Mouse (Mus musculus): ENCODE results near the gene Vopp1. TPM values are rescaled to one million over a fixed set of nuclear protein-coding genes. Genes with fewer than 3 reads are reported as not detected.

The Vopp1 gene
- polyA plus RNA-seq, 1 experiment from 2014 or later, result 11.9 TPM

DNA sequence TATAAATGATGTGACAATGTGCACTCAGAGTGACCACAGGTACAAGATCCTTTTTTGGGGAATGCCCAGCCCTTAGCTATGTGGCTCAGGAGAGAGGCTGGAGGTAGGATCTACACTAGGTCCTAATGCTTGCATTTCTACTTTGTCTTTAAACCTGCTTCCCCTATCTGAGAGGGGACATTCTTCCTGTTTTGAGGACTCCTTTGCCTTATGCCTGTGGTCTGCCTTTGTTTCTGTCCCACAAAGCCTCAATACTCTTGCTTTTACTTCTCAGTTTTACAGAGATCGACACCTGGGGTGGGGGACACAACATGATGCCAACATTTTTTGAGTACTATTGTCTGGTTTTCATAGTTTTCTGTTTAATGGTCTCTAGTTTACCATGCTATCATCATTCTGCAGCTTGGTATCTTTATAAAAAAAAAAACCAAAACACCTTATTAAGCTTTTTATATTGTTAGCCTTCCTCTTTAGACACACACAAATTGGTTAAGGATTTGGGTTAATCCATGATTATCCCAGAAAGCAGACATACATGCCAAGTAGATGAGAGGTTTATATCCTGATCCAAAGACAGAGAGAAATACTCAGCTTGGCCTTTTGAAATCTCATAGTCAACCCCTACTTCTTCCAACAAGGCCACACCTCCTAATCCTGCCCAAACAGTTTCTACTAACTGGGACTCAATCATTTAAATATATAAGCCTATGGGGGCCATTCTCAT is 54.3 kb downstream of the Vopp1 start:
- ATAC-seq, result no peak
- H3K36me3 ChIP-seq (ENCODE audit: control insufficient read depth, insufficient read depth), result no peaks in the 10 kb centered on the region; the same call in 1 of the 2 replicates
- 93% methylated on average over 1 of the region's 1 CpGs for WGBS
- no peak overlapping the region for H3K4me2 ChIP-seq (replicated peaks; ENCODE audit: low read depth)
- H3K9me3 ChIP-seq (ENCODE audit: control insufficient read depth), result no peaks in the 10 kb centered on the region
- no peak for TF ChIP-seq CTCF (IDR thresholded peaks at IDR 0.05; ENCODE audit: low read depth)
- H3K27ac ChIP-seq (ENCODE audit: low read depth, low read length), result no peak overlapping the region
- H3K9ac ChIP-seq (ENCODE audit: low read depth, low read length), result no peak overlapping the region
- no peaks in the 10 kb centered on the region; the same call in 1 of the 2 replicates for H3K4me1 ChIP-seq (replicated peaks; ENCODE audit: control insufficient read depth, insufficient read depth, low read length)
- H3K27me3 ChIP-seq (replicated peaks; ENCODE audit: control insufficient read depth, insufficient read depth, low read length), result no peaks in the 10 kb centered on the region
- H3K4me3 ChIP-seq (ENCODE audit: low read depth, low read length), result no peak overlapping the region

DNA sequence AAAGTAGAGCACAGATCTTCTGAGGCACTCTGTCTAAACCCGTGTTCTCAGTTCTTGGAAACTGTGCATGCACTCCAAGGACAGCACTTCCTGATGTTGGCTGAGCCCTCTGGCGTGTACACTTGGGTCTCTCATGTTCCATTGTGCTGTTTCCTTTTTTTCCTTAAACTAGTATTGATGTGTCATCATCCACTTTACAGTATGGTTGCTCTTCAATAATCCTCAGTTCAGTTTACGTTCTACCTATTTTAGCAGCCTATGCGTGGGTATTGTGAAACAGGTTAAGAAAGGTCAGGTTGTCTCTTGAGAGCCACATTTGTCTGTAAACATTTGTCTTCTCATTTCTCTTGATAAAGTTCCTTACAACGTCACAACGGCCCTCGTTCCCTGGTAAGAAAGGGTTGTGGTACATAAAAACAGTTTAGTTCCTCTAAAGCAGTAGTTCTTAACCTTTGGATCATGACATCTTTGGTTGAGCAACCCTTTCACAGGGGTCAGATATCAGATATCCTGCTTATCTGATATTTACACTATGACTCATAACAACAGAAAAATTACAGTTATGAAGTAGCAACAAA is 55.9 kb downstream of the Vopp1 start:
- 47% methylated on average over 7 of the region's 7 CpGs for WGBS
- peak; percentile 47; the same call in 1 of the 2 replicates for ATAC-seq
- Histone ChIP-seq H3K9me3 (ENCODE audit: control insufficient read depth) (no peaks in the 10 kb centered on the region), H3K27me3 (replicated peaks; ENCODE audit: control insufficient read depth, insufficient read depth, low read length) (no peaks in the 10 kb centered on the region), H3K27ac (ENCODE audit: low read depth, low read length) (peak overlapping the region; percentile 7; the same call in 1 of the 2 replicates), H3K4me1 (replicated peaks; ENCODE audit: control insufficient read depth, insufficient read depth, low read length) (no peaks in the 10 kb centered on the region; the same call in 1 of the 2 replicates), H3K36me3 (ENCODE audit: control insufficient read depth, insufficient read depth) (no peaks in the 10 kb centered on the region; the same call in 1 of the 2 replicates), H3K4me3 (ENCODE audit: low read depth, low read length) (no peak overlapping the region), H3K4me2 (replicated peaks; ENCODE audit: low read depth) (no peak overlapping the region), H3K9ac (ENCODE audit: low read depth, low read length) (no peak overlapping the region)
- TF ChIP-seq CTCF (IDR thresholded peaks at IDR 0.05; ENCODE audit: low read depth), result no peak

GRCm38 (mm10) chr6:57767112-57767868 is 57.7 kb downstream of the Vopp1 start:
- no peak overlapping the region for H3K9ac ChIP-seq (ENCODE audit: low read depth, low read length)
- no peak for ATAC-seq
- no peaks in the 10 kb centered on the region for H3K4me1 ChIP-seq (replicated peaks; ENCODE audit: control insufficient read depth, insufficient read depth, low read length)
- H3K36me3 ChIP-seq (ENCODE audit: control insufficient read depth, insufficient read depth), result no peaks in the 10 kb centered on the region
- no peak overlapping the region for H3K4me3 ChIP-seq (ENCODE audit: low read depth, low read length)
- no peaks in the 10 kb centered on the region for H3K27me3 ChIP-seq (replicated peaks; ENCODE audit: control insufficient read depth, insufficient read depth, low read length)
- 42% methylated on average over 8 of the region's 8 CpGs for WGBS
- no peaks in the 10 kb centered on the region for H3K9me3 ChIP-seq (ENCODE audit: control insufficient read depth)
- no peak overlapping the region for H3K27ac ChIP-seq (ENCODE audit: low read depth, low read length)
- no peak overlapping the region for H3K4me2 ChIP-seq (replicated peaks; ENCODE audit: low read depth)
- no peak for TF ChIP-seq CTCF (IDR thresholded peaks at IDR 0.05; ENCODE audit: low read depth)

DNA sequence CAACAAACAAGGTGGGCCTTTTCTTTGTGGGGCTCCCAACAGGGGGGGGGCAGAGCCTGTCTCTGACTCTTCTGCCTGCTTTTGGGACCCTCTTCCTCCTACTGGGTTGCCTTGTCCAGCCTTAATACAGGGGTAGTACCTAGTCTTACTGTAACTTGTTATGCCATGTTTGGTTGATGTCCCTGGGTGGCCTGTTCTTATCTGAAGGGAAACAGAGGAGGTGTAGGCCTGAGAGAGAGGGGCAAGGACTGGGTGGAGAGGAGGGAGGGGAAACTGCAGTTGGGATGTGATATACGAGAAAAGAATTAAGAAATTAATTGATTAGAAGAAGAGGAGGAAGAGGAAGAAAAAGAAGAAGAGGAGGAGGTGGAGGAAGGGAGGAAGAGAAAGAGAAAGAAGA is 58.7 kb downstream of the Vopp1 start:
- no peak overlapping the region for H3K27ac ChIP-seq (ENCODE audit: low read depth, low read length)
- TF ChIP-seq CTCF (IDR thresholded peaks at IDR 0.05; ENCODE audit: low read depth), result no peak
- ATAC-seq, result no peak
- H3K27me3 ChIP-seq (replicated peaks; ENCODE audit: control insufficient read depth, insufficient read depth, low read length), result no peaks in the 10 kb centered on the region
- 85% methylated on average over 1 of the region's 1 CpGs for WGBS
- H3K4me1 ChIP-seq (replicated peaks; ENCODE audit: control insufficient read depth, insufficient read depth, low read length), result no peaks in the 10 kb centered on the region
- no peaks in the 10 kb centered on the region for H3K9me3 ChIP-seq (ENCODE audit: control insufficient read depth)
- no peak overlapping the region for H3K4me2 ChIP-seq (replicated peaks; ENCODE audit: low read depth)
- H3K4me3 ChIP-seq (ENCODE audit: low read depth, low read length), result no peak overlapping the region
- no peak overlapping the region for H3K9ac ChIP-seq (ENCODE audit: low read depth, low read length)
- H3K36me3 ChIP-seq (ENCODE audit: control insufficient read depth, insufficient read depth), result no peaks in the 10 kb centered on the region

GRCm38 (mm10) chr6:57765095-57765878 is 59.7 kb downstream of the Vopp1 start:
- ATAC-seq, result no peak
- Histone ChIP-seq H3K9ac (ENCODE audit: low read depth, low read length) (no peak overlapping the region), H3K4me3 (ENCODE audit: low read depth, low read length) (no peak overlapping the region), H3K9me3 (ENCODE audit: control insufficient read depth) (no peaks in the 10 kb centered on the region), H3K27ac (ENCODE audit: low read depth, low read length) (no peak overlapping the region), H3K27me3 (replicated peaks; ENCODE audit: control insufficient read depth, insufficient read depth, low read length) (no peaks in the 10 kb centered on the region), H3K4me1 (replicated peaks; ENCODE audit: control insufficient read depth, insufficient read depth, low read length) (no peaks in the 10 kb centered on the region), H3K4me2 (replicated peaks; ENCODE audit: low read depth) (no peak overlapping the region), H3K36me3 (ENCODE audit: control insufficient read depth, insufficient read depth) (peaks cover 4% of the 10 kb centered on the region)
- WGBS, result 64% methylated on average over 3 of the region's 3 CpGs
- no peak for TF ChIP-seq CTCF (IDR thresholded peaks at IDR 0.05; ENCODE audit: low read depth)

DNA sequence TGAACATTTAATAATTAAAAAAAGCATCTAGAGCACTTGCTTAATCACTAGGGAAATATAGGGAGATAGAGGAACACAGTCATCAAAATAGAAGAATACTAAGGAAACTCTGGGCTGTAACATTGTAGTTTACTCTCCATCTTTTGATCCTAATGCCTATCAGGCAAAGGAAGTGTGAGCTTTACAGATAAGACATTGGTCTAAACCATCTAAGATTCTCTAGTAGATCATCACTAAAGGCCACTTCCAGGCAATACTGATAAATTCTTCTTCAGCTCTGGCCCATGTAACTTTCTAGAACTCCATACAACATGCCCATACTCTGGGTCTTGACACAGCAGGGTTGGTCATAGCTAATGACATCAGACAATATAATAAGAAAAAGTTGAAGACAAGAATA is 61.9 kb downstream of the Vopp1 start:
- H3K36me3 ChIP-seq (ENCODE audit: control insufficient read depth, insufficient read depth), result peaks cover 5% of the 10 kb centered on the region
- no peak for TF ChIP-seq CTCF (IDR thresholded peaks at IDR 0.05; ENCODE audit: low read depth)
- H3K27ac ChIP-seq (ENCODE audit: low read depth, low read length), result no peak overlapping the region
- no peaks in the 10 kb centered on the region for H3K9me3 ChIP-seq (ENCODE audit: control insufficient read depth)
- no peak overlapping the region for H3K4me2 ChIP-seq (replicated peaks; ENCODE audit: low read depth)
- ATAC-seq, result no peak
- no peaks in the 10 kb centered on the region for H3K27me3 ChIP-seq (replicated peaks; ENCODE audit: control insufficient read depth, insufficient read depth, low read length)
- no peak overlapping the region for H3K4me3 ChIP-seq (ENCODE audit: low read depth, low read length)
- no peak overlapping the region for H3K9ac ChIP-seq (ENCODE audit: low read depth, low read length)
- H3K4me1 ChIP-seq (replicated peaks; ENCODE audit: control insufficient read depth, insufficient read depth, low read length), result no peaks in the 10 kb centered on the region

All from intestine, postnatal 0 days (tissue).